Mouse (Mus musculus) cerebellum, postnatal 10 days (tissue): ENCODE measurements at regions not wholly inside any gene's neighbourhood (a gene's known extent, or its start where the extent isn't known, plus 50 kb on each side); places are given as distances from the start of the nearest gene placed in this dataset.

Source experiments
- DNase-seq, 2 experiments: peaks; one replicate each; pipeline ENCODE4 v3.0.0; 2021; ENCODE audit warnings: mixed read lengths in 2 of 2

DNA sequence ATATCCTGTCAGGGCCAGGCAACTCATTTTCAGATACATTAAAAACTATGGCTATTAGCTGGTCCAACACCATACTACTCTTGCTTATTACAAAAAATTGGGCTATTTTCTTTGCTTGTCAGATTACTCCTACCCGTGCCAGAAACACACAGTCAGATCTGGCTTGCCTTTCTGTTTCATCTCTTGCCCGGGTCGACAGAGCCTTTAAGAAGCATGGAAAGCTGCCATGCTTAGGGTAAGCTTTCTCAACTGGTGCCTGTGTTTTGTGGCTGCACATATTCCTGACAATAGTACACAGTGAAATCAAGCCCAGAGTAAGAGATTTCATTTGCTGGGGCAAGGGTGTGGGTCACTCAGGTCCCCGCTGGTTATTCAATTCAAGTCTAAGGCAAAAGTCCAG is 162.5 kb upstream of the Cttnbp2 start:
- peak; percentile 32 to 51 for DNase-seq

DNA sequence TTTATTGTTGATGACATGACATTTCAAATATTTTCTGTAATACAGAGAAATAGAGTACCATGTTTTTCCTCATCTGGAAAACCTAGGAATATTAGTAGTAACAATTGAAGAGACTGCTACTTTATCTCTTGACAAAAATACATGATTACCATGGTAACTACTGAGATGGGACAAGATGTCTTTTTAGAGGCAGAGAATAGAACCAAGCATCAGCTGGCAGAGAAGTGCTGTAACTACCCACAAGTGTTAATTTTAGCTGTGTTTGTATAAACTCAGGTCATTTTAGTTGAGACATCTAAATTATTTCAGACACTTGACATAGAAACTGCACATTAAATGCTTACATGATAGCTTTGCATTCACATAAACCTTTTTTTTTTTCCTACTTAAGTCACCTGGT is 166.1 kb upstream of the Cttnbp2 start:
- DNase-seq = no peak

DNA sequence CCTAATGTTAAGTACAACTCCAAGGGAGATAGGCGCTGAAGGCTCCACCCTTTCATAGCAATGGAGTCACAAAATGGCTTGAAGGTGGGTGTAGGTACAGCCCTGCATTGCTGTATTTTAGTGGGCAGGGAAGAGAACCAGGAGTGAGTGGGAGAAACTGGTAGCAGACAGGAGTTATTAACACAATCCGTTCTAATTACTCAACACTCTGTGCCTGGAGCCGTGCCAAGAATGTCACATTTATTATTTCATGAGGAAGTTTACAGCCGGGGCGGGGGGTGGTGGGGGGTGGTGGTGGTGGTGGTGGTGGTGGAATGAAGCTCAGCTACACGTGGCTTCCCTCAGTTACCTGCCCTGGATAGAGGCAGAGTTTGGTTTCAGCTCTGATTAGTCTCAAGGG is 166.3 kb upstream of the Lsm8 start:
- peak; percentile 39 to 47 for DNase-seq

DNA sequence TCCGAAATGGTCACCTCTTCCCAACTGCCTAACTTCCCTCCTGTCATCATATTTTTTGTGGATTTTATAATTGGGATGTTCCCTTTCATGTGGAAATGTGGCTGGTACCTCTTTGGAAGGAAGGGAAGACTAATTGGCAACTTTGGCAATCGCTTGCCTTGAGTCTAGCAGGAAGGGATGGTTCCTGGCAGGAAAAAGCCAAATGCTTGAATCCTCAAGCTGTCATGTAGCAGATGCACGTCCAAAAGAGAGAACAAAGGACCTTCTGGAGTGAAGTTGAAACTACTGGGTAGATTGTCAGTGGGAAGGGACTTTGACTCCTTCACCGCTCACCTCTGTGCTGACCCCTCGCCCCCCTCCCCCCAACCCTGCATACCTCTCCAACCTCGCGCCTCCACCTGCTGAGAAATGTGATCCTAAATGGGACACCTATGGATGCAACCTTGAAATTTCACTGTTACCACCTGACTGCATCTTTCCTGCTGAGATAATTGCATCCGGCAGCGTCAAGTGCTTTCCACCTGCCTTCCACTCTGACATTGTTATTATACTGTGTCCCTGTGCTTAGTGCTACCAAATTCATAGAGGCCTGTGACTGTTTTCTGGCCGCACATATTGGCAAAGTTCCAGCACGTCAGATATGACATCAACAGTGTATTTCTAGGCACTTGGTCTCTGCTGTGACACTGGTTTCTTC is 159.6 kb upstream of the Lsm8 start:
- DNase-seq = peak; percentile 87 to 90

DNA sequence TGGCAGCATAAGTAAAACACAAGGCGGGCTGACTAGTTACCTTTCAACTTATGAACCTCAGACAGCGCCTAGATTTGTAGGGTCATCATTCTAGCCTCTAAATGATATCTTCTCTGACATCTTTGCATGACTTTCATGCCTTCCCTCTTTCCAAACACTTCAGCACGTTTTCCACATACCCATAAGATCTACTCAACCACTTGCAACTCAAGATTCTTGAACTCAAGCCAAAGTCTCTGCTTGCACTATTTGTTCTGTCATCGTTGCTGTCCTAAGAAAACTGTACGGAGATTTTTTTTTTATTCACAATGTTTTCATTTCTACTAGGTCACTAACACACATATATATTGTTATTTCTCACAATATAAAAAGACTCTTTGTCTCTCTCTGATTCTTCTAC is 150.8 kb upstream of the Lsm8 start:
- no peak for DNase-seq

DNA sequence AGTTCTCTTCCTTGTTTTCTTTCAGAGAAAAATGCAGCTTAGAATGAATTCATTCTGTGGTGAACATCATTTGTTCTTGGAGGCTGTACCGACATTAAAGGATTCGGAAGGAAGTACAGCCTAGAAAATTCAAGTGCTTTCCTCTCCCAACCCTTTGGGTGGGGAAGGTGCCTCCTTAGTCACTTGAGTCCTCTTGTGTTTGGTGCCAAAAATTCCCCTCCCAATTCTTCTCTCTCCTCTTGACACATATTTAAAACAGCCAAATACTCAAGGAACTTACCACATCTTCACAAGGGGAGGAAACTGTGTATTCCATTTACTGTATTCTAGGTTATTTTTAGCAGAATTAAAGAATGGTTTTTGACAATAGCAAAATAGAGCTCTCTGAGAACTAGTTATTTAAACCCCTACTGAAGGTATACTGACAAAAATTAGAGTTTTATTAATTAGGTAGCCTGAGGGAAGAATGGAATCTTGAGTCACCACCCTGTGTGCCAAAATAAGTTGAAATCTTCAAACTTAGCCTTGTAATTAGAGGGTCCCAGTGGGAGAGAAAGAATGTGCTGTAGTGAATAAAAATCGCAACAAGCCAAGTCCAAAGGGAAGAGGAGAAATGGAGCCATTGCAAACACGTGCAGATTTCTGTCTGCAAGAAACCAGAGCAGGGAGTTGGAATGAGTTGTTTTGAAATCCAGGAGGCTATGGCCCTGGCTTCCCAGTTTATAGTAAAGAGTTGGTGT is 149.2 kb upstream of the Lsm8 start:
- DNase-seq = no peak

DNA sequence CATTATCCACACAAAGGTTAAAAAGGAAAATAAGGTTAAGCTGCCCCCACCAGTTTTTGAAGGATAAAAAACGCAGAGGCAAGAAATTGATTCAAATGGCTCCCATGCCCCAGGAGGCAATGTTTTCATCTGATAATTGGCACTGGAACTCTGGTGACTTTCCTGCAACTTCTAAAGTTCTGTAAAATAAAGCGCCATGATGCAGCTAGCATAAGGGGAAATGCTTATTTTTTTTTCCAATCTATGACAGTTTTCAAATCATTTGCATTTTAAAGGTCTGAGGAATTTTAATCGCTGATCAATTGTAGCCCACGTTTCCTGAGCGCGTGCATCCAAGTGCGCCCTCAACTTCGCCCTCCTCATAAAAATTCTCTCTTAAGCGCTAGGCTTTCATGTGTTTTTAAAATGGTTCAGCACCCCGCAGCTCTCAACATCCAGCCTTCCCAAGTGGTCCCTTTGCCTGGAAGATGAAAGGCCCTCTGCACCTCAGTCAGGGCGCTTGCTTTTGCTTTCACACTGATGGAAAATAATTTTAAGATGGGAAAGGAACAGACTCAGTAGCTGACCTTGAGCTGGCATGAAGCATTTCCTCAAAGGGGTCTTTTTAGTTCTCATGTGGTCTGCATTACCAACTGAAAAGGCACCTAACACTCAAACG is 148.5 kb upstream of the Lsm8 start:
- DNase-seq = no peak

DNA sequence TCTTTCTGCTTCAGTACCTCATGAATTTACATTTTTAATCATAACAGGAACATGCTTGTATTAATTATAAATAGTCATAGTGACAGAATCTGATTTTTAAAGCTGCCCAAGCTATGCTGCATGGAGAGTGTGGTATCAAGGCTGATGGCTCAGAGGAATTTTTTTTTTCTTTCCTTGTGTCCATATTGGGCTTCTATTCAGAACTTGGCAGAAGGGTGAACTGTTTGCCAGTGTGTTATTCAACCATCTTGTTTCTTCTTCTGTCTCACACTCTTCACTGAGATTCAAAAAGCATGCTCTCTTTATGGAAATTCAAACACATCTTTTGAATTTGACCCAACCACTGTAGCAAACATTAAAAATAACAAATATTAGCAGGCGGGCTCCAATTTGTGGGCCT is 137.6 kb upstream of the Lsm8 start:
- no peak for DNase-seq

DNA sequence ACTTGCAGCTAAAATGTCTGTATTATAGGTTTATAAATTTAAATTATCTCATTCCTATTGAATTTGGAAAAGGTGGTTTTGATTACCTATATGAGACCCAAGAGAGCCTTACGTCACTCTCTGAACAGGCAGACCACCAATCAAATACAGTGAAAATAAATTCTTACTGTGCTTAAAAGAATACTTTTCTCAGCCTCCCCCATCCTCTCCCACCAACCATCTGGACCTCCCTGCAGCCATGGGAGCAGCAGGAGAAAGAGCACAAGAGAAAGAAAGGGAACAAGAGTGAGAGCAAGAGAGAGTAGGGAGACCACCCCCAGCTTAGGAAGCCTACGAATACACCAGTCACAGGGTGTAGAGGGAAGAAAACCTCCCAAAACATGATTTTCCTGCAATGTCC is 99.5 kb upstream of the Lsm8 start:
- DNase-seq = no peak

DNA sequence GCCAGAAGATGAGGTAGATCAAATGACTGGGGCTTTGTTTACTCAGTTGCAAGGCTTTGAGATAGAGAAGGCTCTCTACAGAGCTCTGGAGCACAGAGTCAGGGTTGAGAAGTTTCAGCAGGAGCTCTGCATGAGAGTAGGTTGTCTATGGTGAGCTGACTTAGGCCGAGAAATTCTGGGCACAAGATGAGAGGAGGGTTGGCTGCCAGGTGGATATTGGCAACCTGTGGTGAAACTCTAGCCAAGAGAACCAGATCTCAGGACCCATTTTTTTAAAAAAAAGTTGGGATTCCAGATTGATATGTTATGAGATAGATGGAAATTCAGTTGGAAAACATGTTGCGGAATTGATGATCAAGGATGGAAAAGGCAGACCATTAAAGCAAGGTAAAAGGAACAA is 83.8 kb upstream of the Lsm8 start:
- peak; percentile 55 to 64 for DNase-seq

DNA sequence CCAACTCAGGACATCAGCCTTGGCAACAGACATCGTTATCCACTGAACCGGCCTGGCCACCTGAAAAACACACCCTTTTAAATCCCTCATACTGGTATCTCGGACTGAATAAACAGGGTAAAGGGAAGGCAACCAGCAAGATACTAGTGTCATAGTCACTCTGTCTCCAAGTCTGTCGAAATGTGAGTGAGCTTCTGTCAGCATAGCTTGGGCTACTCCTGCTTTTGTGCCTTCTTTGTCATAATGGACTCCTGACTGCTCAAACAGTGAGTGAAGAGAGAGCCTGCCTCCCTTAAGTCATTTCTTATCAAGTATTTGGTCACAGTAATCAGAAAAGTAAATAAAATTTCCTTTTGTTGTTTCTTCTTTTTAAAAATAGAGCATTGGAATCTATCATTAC is 53.0 kb upstream of the Lsm8 start:
- no peak for DNase-seq

DNA sequence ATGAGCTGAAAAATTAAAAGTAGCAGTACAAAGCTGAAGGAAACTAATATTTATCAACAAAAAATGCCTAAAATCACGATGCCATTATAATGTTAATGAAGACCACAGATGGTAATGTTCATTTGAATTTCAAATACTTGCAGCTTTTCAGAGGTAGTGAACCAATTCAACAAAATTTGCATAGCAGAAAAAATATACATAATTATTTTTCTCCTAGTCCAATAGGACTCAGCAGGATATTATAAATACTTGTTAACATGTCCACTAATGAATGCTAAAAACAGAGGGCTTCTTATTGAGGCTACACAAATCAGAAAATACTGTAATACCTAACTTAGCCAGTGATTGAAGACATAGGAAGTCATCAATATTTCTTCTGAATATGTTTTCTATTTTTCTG is 52.5 kb upstream of the Lsm8 start:
- DNase-seq = no peak

DNA sequence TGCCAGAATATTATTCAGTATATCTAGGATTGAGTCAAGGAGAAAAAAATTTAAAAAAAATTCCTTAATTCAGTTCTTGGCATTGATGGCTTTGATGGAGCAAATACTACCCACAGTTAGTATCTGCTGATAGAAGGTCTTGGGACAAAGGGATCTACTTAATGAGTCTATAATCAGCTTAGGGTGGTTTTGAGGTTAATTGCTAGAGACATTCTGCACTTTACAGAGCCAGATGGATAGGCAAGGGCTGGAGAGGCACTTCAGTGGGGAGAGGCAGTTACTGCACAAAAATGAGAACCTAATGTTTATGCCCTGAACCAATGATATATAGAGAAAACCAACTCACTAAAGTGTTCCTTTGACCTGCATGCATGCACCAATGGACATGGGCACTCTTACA is 51.8 kb upstream of the Lsm8 start:
- no peak for DNase-seq
